Mouse (Mus musculus): ENCODE measurements at regions not wholly inside any gene's neighbourhood (a gene's known extent, or its start where the extent isn't known, plus 50 kb on each side); places are given as distances from the start of the nearest gene placed in this dataset.

GRCm38 (mm10) chr13:83175086-83175485, 328.7 kb upstream of the Mef2c start:
- no peaks in the 10 kb centered on the region for H3K27me3 ChIP-seq
- H3K4me1 ChIP-seq = no peaks in the 10 kb centered on the region
- no peak for ATAC-seq
- WGBS = 89% methylated on average over 2 of the region's 2 CpGs
- H3K9ac ChIP-seq = no peak overlapping the region
- no peaks in the 10 kb centered on the region for H3K36me3 ChIP-seq (ENCODE audit: poor library complexity, severe bottlenecking)
- no peak overlapping the region for H3K4me3 ChIP-seq
- no peak overlapping the region for H3K4me2 ChIP-seq
- H3K27ac ChIP-seq = no peak overlapping the region
- H3K9me3 ChIP-seq (replicated peaks) = no peaks in the 10 kb centered on the region

DNA sequence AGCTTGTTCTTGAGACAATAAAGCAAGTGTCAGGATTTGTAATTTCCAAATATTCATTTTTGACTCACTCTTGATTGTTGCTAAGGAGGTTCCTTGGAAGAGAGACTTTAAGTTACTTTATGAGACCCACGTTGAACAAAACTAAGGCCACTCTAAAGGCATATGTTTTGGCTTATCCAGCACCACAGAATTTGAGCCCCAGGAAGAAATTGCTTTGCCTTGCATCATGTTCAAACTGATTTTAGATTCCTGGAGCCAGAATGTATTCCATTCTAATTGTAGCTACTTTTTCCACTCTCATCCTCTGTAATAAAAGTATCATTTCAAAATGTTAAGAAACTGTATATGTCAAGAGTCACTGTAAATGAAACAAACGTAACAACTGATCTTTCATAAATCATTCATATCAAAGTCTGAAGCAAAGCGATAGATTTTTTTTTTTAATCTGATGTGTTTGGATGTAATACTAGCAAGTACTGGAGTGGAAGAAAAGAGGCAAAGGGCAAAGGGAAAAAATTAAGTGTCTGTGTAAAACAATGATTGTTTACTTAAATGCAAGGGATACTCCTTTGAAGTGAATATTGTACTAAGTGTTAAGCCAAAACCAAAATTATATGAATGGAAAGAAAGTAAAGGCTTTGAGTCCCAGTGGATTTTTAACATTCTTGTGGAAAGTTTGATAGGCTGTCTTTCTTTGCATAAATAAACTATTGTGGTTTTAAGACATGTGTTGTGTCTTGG, 301.7 kb upstream of the Mef2c start:
- H3K4me2 ChIP-seq = no peak overlapping the region
- H3K27ac ChIP-seq = no peak overlapping the region
- ATAC-seq = no peak
- no peak overlapping the region for H3K9ac ChIP-seq
- H3K4me3 ChIP-seq = no peak overlapping the region
- H3K36me3 ChIP-seq (ENCODE audit: poor library complexity, severe bottlenecking) = no peaks in the 10 kb centered on the region
- 91% methylated on average over 3 of the region's 3 CpGs for WGBS
- H3K9me3 ChIP-seq (replicated peaks) = no peaks in the 10 kb centered on the region
- no peaks in the 10 kb centered on the region for H3K4me1 ChIP-seq
- H3K27me3 ChIP-seq = no peaks in the 10 kb centered on the region

- Histone ChIP-seq H3K4me2 (no peak overlapping the region), H3K27me3 (no peaks in the 10 kb centered on the region), H3K36me3 (ENCODE audit: poor library complexity, severe bottlenecking) (no peaks in the 10 kb centered on the region), H3K4me1 (no peaks in the 10 kb centered on the region), H3K4me3 (no peak overlapping the region), H3K9ac (no peak overlapping the region), H3K9me3 (replicated peaks) (no peaks in the 10 kb centered on the region), H3K27ac (no peak overlapping the region)
- 78% methylated on average over 1 of the region's 1 CpGs for WGBS
- ATAC-seq = no peak
Observed at GRCm38 (mm10) chr13:83206622-83207021, 297.2 kb upstream of the Mef2c start.

DNA sequence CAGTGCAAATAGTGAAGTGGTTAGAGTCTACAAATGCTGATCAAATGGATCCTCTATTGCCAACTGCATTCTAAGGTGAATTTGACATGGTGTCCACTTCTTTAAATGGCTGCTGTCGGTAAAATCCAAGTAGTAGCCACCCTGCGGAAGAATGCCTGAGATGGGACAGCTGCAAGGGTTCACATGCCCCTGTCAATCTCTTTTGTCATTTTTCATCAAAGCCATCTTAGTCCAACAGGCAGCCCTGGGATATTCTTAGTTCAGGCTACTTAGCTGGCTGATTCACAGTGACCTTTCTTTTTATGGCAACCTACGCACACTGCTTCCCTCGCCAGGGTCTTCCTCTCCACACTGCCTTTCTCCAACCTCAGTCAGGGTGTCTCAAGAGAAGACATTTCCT, 296.3 kb upstream of the Mef2c start:
- no peaks in the 10 kb centered on the region for H3K36me3 ChIP-seq (ENCODE audit: poor library complexity, severe bottlenecking)
- no peak overlapping the region for H3K4me2 ChIP-seq
- H3K27me3 ChIP-seq = no peaks in the 10 kb centered on the region
- no peak overlapping the region for H3K27ac ChIP-seq
- no peak overlapping the region for H3K9ac ChIP-seq
- H3K9me3 ChIP-seq (replicated peaks) = no peaks in the 10 kb centered on the region
- no peaks in the 10 kb centered on the region for H3K4me1 ChIP-seq
- no peak overlapping the region for H3K4me3 ChIP-seq
- WGBS = 92% methylated on average over 4 of the region's 4 CpGs
- ATAC-seq = no peak

GRCm38 (mm10) chr13:83208111-83208510, 295.7 kb upstream of the Mef2c start:
- Histone ChIP-seq H3K36me3 (ENCODE audit: poor library complexity, severe bottlenecking) (no peaks in the 10 kb centered on the region), H3K27me3 (no peaks in the 10 kb centered on the region), H3K27ac (no peak overlapping the region), H3K9me3 (replicated peaks) (no peaks in the 10 kb centered on the region), H3K4me3 (no peak overlapping the region), H3K4me1 (no peaks in the 10 kb centered on the region), H3K4me2 (no peak overlapping the region), H3K9ac (no peak overlapping the region)
- 82% methylated on average over 5 of the region's 5 CpGs for WGBS
- no peak for ATAC-seq

DNA sequence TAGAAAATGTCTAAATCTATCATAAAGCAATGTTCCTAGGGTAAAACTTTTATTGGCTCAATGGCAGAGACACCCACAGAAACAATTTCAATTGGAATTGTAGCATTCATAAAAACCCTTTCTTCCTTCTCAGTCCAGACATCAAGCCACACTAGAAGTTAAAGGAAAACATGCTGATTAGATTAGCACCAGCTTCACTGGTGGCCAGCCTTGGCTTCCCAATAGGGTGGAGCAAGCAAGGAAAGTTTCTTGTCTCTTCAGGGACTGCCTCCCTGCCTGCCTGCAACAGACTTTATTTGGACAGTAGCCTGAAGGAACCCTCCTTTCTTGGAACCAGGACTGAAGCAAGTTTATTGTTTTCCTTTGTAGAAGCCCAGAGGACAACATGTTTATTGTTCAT, 289.0 kb upstream of the Mef2c start:
- Histone ChIP-seq H3K4me3 (no peak overlapping the region), H3K9me3 (replicated peaks) (no peaks in the 10 kb centered on the region), H3K9ac (no peak overlapping the region), H3K36me3 (ENCODE audit: poor library complexity, severe bottlenecking) (no peaks in the 10 kb centered on the region), H3K4me2 (no peak overlapping the region), H3K4me1 (no peaks in the 10 kb centered on the region), H3K27ac (no peak overlapping the region), H3K27me3 (no peaks in the 10 kb centered on the region)
- no peak for ATAC-seq

GRCm38 (mm10) chr13:83216454-83216853, 287.4 kb upstream of the Mef2c start:
- Histone ChIP-seq H3K27ac (no peak overlapping the region), H3K9me3 (replicated peaks) (no peaks in the 10 kb centered on the region), H3K4me1 (no peaks in the 10 kb centered on the region), H3K4me2 (no peak overlapping the region), H3K27me3 (no peaks in the 10 kb centered on the region), H3K36me3 (ENCODE audit: poor library complexity, severe bottlenecking) (no peaks in the 10 kb centered on the region), H3K4me3 (no peak overlapping the region), H3K9ac (no peak overlapping the region)
- ATAC-seq = peak; percentile 70; the same call in 1 of the 2 replicates
- 72% methylated on average over 3 of the region's 3 CpGs for WGBS

GRCm38 (mm10) chr13:83252452-83252851, 251.4 kb upstream of the Mef2c start:
- 97% methylated on average over 1 of the region's 1 CpGs for WGBS
- Histone ChIP-seq H3K4me2 (no peak overlapping the region), H3K27me3 (no peaks in the 10 kb centered on the region), H3K36me3 (ENCODE audit: poor library complexity, severe bottlenecking) (no peaks in the 10 kb centered on the region), H3K4me1 (no peaks in the 10 kb centered on the region), H3K9ac (no peak overlapping the region), H3K9me3 (replicated peaks) (no peaks in the 10 kb centered on the region), H3K4me3 (no peak overlapping the region), H3K27ac (no peak overlapping the region)
- no peak for ATAC-seq

DNA sequence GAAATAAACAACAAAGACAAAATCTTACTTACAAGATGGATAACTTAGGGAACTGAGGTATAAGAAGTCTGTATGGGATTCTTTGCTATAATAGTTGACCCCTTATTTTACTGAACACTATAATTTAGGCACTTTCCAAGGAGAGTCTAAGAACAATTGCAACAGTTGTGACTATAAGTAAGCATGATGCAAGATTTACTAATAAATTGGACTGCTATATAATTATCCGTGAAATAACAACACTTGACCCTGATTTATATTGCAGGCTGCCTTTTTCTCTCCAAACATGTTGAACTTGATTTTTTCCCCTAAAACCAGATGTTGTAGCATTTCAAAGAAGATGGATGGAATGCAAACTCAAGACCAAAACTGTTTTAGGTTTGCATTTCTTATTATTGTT, 237.2 kb upstream of the Mef2c start:
- H3K9me3 ChIP-seq (replicated peaks) = no peaks in the 10 kb centered on the region
- ATAC-seq = no peak
- WGBS = 87% methylated on average over 1 of the region's 1 CpGs
- H3K9ac ChIP-seq = no peak overlapping the region
- no peaks in the 10 kb centered on the region for H3K36me3 ChIP-seq (ENCODE audit: poor library complexity, severe bottlenecking)
- no peaks in the 10 kb centered on the region for H3K4me1 ChIP-seq
- H3K27ac ChIP-seq = no peak overlapping the region
- H3K27me3 ChIP-seq = no peaks in the 10 kb centered on the region
- H3K4me3 ChIP-seq = no peak overlapping the region
- no peak overlapping the region for H3K4me2 ChIP-seq

DNA sequence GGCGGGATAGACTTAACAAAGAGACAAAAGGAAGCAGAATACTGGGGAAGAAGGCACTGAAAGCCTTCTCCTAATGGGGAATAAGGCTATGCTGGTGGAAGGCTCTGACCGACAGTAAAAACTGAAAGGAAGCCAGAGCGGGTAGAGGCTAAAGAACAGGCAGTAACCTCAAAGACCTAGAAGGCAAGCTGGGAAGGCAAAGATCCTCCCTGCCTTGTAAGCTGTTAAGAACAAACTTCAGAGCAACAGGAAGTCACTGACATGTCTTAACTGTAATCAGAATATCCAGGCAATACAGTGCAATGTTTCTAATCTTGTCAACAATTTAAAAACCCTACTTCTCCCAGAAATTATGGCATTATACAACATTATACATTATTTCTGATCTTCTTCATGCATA, 235.2 kb upstream of the Mef2c start:
- no peaks in the 10 kb centered on the region for H3K27me3 ChIP-seq
- H3K36me3 ChIP-seq (ENCODE audit: poor library complexity, severe bottlenecking) = no peaks in the 10 kb centered on the region
- no peaks in the 10 kb centered on the region for H3K9me3 ChIP-seq (replicated peaks)
- no peak overlapping the region for H3K9ac ChIP-seq
- ATAC-seq = no peak
- H3K4me1 ChIP-seq = no peaks in the 10 kb centered on the region
- 92% methylated on average over 3 of the region's 3 CpGs for WGBS
- no peak overlapping the region for H3K4me2 ChIP-seq
- H3K27ac ChIP-seq = no peak overlapping the region
- no peak overlapping the region for H3K4me3 ChIP-seq

DNA sequence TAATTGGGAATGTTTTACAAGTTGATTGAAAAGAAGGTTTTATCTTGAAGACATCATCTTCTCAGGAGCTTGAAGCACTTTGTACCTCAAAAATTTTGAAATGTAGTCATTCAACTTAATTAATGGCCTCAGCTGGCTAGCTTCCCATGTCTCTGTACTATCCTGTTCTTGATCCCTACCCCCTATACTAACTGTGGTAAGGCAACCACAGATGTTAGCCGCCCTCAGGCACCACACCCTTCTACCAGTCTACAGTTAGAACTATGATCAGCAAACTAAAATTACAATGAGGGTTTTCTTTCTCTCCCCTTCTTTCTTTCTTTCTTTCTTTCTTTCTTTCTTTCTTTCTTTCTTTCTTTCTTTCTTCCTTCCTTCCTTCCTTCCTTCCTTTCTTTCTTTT, 225.1 kb upstream of the Mef2c start:
- Histone ChIP-seq H3K9me3 (replicated peaks) (no peaks in the 10 kb centered on the region), H3K4me2 (no peak overlapping the region), H3K27ac (no peak overlapping the region), H3K4me1 (no peaks in the 10 kb centered on the region), H3K27me3 (no peaks in the 10 kb centered on the region), H3K4me3 (no peak overlapping the region), H3K9ac (no peak overlapping the region), H3K36me3 (ENCODE audit: poor library complexity, severe bottlenecking) (no peaks in the 10 kb centered on the region)
- ATAC-seq = no peak
- 97% methylated on average over 1 of the region's 1 CpGs for WGBS

DNA sequence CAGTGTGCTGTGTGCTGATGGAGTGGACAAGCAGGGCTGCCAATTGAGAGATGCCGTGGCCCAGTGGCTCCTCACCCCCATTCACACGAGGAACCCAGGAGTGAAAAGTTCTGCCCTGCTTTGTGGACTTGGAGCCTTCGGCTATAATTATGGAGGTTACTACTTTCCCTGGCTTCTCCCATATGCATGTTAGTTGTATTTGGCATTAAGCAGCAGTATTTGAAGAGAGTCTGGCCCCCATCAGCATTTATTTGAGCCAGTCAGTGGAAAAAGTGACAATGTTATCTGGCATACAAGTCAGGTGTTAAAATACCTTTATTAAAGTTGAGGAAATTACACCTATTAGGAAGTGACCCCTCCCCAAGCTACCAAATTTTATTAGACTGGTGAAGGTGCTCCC, 196.1 kb upstream of the Mef2c start:
- WGBS = 69% methylated on average over 3 of the region's 3 CpGs
- no peaks in the 10 kb centered on the region for H3K36me3 ChIP-seq (ENCODE audit: poor library complexity, severe bottlenecking)
- H3K9me3 ChIP-seq (replicated peaks) = no peaks in the 10 kb centered on the region
- no peak overlapping the region for H3K4me3 ChIP-seq
- H3K4me1 ChIP-seq = no peaks in the 10 kb centered on the region
- H3K4me2 ChIP-seq = no peak overlapping the region
- no peaks in the 10 kb centered on the region for H3K27me3 ChIP-seq
- no peak for ATAC-seq
- no peak overlapping the region for H3K9ac ChIP-seq
- H3K27ac ChIP-seq = no peak overlapping the region

DNA sequence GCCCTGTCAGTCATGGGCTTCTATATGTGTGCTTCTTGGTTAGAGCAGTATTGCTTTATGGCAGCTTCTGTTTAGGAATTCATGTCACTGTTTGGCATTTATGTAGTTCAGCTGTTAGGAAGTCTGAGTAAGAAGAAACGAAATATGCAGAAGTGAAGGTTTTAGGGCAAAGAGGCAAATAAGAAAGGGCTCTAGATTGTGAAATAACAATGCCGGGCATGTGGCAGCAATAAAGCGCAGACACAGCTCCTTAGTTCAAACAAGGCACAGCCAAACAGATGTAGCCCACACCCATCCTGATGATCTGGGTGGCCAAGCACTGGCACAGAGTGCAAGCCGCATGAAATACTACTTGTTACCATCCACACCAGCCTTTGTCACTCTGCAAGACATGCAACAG, 175.3 kb upstream of the Mef2c start:
- Histone ChIP-seq H3K27me3 (no peaks in the 10 kb centered on the region), H3K4me3 (no peak overlapping the region)

More for the DNA sequence above, 175.3 kb upstream of the Mef2c start:
- WGBS = 91% methylated on average over 4 of the region's 4 CpGs
- Histone ChIP-seq H3K36me3 (ENCODE audit: poor library complexity, severe bottlenecking) (no peaks in the 10 kb centered on the region), H3K9ac (no peak overlapping the region), H3K27ac (no peak overlapping the region), H3K9me3 (replicated peaks) (no peaks in the 10 kb centered on the region), H3K4me2 (no peak overlapping the region), H3K4me1 (no peaks in the 10 kb centered on the region)
- ATAC-seq = no peak
